Mouse (Mus musculus) heart, postnatal 10 days (tissue): ENCODE measurements around the gene Fpgs. TPM values are rescaled to one million over a fixed set of nuclear protein-coding genes. Genes with fewer than 3 reads are reported as not detected.

Experiments used
- DNase-seq, 2 experiments: peaks; one replicate each; pipeline ENCODE4 v3.0.0; 2021
- intact Hi-C: fragments of 180-260 bp; cut with DNase I; formaldehyde crosslinking; loops from one replicate; pipeline ENCODE4 v1.15.1; 2025
- total RNA-seq, 2 experiments: library from RNA; stranded (reverse); gene quantifications; 2 replicates each; pipeline ENCODE4 v1.2.3; 2021

Fpgs gene
- total RNA-seq, 2 experiments from 2014 or later: 9.9 to 11.7 TPM

DNA sequence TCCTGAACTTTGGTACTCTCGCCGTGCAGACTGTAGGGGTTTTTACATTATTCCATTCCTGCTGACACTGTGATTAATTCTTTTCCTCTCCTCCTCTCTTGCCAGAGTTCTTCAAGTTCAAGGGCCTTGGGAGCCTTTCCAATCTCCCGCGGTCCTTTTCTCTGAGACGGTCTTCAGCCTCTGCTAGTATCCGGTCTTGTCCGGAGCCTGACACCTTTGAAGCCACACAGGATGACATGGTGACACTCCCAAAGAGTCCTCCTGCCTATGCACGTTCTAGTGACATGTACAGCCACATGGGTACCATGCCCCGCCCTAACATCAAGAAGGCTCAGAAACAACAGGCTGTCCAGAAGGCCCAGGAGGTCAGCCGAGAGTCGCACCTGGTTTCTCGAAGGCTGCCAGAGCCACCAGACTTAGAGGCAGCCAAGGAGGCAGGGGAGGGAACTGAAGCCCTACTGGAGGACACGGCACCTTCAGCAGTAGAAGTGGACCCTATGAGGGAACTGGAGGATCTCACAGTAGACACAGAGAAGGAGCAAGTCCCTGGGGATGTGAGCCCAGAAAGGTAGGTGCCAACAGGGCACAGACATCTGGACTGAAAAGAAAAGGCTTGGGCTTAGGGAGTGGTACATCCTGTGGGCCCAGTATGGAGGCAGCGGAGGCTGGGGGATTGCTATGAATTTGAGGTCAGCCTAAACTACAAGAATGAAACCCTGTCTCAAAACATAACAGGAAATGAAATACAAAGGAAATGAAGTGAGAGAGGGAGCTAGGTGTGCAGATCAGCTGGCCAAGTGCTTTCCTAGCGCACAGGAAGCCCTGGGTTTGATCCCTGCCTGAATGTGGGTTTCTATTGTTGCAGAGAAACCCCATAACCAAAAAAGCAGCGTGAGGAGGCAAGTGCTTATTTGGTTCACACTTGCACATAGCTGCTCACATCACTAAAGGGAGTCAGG lies 21.2 kb upstream of the Fpgs start:
- intact Hi-C loops: no loop called here
- DNase-seq: no peak

DNA sequence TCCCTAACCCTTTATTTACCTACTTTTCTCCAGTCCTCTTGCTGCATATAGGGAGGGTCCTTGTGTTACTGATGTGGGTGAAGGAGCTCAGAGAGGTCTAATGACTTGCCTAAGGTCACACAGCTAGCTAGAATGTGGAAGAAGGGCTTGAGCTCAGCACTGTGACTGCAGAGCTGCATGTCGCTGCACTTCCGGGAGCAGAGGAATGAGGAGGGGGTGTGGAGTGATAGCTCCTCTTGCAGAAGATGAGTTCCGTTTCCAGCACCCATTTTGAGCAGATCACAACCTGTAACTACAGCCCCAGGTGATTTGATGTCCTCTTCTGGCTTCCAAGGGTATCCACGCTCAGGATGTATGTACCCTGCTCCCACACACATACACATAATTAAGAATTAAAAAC lies 20.2 kb upstream of the Fpgs start:
- no peak for DNase-seq
- intact Hi-C loops: no loop called here

DNA sequence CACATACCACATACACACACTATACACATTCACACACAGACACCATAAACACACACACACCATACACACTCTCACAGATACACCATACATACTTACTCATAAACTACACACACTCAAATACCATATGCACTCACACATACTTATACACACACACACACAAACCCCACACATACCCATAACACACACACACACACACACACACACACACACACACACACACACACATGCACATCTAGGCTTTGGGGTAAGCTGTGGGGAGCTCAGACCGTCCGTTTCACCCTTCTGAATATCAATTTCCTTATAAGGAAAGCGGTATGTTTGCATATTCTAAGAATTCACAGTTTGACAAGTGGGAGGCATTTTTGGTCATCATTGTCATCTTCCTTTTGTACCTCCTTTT lies 18.6 kb upstream of the Fpgs start:
- DNase-seq: no peak
- intact Hi-C loops: no loop called here

DNA sequence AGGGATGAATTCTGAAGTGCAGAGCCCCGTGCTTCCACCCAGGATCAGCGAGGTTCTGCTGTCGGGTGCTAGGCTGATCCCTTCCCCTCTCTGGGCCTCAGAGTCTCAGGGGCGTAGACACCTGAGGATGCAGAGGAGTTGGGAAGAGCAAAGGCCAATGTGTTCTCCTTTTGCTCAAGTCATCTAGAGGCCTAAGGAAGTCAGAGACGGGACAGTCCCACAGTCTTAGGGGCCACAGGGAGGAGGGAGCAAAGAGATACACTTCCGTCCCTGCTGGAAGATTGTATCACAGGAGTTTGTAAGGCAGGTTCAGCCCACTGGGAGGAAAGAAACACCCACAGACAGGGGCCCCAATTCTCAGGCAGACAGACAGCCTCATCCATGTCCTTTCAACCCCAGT lies 18.1 kb upstream of the Fpgs start:
- DNase-seq: no peak
- intact Hi-C loops: no loop called here

DNA sequence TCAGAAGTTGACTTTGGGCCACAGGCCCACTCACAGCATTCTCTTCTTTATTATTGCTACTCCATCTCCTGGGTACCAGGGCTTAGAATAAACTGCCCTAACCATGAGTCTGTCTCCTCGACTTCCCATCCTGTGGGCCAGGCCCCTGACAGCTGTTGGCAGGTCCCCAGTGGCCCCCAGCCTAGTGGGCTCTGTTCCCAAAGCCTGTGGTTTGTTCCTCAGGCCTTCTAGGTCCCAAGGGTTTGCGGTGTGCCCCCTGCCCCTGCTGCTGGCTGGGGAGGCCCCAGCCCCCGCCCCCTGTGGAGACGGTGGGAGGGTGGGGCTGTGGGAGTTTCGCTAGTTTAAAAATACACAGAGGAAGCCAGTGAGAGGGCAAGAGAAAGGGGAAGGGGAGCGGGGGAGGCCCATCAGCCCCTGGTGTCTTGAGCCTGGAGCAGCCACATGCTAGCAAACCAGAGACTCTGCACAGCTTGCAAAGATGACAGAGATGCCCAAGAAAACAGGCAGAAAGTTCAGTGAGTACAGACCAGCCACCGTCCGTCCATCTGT lies 16.8 kb upstream of the Fpgs start, which contains the start of gene Sh2d3c:
Gene Sh2d3c, plus strand, starts transcription at position 375 of the 549 bp plus-strand sequence.
- intact Hi-C loops: no loop called here
- peak; percentile 55 to 60 for DNase-seq

DNA sequence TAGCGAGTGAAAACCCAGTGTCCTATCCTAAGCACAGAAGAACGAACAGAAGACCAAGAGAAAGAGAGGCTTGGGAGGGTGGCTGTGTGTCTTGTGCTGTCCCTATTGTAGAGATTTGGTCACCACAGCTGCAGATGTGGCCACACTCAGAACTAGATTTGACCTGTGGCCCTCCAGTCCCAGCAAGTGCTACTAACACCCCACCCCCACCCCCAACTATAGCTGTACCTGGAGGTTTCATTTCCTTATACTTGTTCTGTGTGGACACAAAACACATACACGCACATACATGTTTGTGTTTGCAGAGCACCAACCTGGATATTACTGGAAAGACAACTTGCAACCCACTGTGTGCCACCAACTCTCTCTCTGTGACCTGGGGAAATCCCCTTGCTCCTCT lies 16.1 kb upstream of the Fpgs start:
- intact Hi-C loops: no loop called here
- no peak for DNase-seq

DNA sequence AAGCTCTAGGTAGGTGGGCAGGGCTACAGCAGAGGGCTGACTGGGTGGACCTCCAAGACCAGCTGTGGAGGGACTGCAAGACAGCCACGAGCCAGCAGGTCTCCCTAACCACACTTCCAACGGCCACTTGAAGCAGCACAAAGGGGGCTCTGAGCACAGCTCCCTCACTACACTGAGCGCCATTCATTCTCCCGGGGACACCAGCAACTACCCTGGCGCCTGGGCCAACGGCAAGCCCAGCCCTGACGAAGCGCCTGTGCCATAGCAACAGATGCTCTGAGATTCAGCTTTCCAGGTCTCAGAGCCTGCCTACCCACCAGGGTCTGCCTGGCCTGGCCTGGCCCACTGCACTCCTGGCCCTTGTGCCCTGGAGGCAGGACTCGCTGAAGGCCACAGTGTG lies 14.8 kb upstream of the Fpgs start:
- intact Hi-C loops: no loop called here
- DNase-seq: no peak

DNA sequence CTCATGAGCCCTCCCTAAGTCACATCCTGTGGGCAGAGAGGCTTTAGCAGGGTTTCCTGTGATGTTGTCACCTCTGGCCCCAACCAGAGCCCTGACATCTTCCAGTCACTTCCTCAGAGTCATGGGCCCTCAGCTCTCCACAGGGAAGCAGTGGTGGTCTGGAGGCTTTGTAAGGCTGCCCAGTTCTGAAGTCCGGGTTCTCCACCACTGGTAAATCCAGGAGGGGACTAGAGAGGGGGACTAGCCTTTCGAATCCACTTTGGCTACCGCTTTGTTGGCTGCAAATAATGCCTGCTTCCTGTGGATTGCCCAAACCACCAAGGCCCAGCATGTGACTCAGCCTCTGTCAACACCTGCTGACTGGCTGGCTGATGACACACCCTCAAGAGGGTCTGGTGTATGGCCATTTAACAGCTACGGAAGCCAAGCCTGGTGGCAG lies 11.1 kb upstream of the Fpgs start:
- intact Hi-C loops: loop anchor here (2.0 to 5.0 kb wide), 2 partner anchors 14 to 137 kb away; no protein-coding TSS in a partner anchor

DNA sequence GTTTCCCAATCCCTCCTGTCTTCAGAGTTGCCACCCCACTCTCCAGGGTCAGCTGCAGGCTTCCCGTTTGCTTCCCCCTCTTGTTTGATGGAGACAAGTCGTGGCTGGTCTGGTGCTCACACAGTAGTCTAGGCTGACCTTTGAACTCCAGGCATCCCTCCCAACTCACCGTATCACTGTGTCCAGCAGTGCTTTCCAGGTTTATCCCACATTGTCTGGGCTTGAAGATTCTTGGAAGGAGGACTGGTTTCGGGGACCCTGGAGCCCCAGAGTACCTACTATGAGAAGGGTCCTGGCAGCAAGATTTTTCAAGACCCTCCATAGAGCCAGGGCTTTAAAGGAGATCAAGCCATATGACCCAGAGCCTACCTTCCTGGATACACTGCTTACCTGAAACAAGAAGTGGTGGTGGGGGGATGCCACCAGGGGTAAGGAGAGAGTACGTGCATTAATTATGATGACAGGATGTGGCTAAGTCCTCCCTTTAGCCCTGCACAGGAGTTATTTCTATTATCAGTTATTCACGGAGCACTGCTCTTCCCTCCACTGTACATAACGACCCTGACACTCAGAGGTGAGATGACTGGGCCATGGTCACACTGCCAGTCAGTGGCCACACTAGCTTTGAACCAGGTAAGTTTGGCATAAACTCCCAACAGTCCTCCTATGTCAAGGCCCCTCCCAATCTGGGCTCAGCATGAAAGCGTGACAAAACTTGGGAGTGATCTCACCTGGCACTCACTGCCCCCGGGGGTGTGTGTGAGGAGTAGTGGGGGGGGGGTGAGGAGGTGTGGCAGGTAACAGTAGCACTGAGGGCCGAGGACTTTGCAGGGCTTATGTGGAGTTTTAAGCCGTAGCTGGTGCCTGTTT lies 10.4 kb upstream of the Fpgs start:
- no peak for DNase-seq
- intact Hi-C loops: loop anchor here (2.0 to 5.0 kb wide), 2 partner anchors 14 to 138 kb away; no protein-coding TSS in a partner anchor

More for the DNA sequence above, 11.1 kb upstream of the Fpgs start:
- peak; percentile 46 to 53 for DNase-seq

DNA sequence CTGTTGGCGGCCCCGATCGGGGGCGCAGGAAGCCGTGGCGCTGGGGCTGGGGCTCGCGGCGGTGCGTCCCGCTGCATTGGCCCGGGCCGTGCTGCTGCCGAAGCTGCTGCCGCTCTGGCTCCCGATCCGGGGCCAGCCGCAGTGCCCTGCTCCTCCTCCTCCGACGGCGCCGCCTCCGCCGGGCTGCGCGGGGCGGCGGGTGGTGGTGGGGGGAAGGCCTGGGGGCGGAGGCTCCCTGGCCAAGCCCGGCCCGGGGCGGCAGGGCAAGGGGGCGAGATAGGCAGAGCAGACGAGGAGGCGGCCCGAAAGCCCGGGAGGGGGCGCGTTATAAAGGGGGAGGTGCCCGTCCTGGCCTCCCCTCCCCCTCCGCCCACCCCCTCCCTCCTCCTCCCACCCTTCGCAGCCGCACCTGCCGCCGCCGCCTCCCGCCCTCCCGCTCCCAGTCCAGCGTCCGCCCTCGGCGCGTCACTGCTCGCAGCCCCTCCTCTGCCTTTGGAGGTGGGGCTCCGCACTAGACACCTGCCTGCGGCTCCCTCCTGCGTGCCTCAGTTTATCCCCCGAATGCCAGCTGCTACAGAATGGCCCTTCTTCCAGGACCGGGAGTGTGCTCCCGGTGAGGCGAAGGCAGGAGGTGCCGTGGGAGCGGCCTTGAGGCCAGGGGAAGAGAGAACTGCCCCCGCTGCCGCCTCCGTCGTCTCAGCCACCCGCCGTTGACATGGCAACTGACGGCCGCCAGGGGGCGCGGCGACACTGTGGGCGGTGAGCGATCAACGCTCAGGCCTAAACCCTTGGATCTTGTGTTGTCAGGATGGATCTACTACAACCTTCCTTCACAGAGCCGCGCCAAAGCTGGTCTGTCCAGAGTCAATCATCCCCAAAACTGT lies 9.2 kb upstream of the Fpgs start, which contains the start of gene Cdk9:
Gene Cdk9, minus strand, starts transcription at position 143 of the 884 bp plus-strand sequence.
- DNase-seq: peak; percentile 96
- intact Hi-C loops: loop anchor here (1.0 to 5.0 kb wide), 2 partner anchors 44 to 139 kb away; partner anchors contain the start of gene Tor2a

DNA sequence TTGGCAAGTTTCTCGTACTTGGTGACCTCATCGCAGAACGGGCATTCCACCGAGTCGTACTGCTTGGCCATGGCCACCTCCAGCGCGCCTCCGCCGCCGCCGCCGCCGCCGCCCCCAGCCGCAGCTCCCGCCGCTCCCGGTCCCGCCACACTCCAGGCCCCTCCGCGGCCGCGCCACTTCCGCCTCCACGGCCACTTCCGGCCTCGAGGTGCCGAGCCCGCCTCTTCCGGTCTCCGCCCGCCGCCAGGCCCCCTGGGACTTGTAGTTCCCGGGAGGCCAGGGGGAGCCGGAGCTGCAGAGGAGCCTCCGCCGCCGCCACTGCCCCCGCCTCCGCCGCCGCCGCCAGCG lies 8.6 kb upstream of the Fpgs start:
- intact Hi-C loops: loop anchor here (5.0 kb wide), 1 partner anchor 140 kb away; no protein-coding TSS in a partner anchor
- DNase-seq: peak; percentile 97 to 98

DNA sequence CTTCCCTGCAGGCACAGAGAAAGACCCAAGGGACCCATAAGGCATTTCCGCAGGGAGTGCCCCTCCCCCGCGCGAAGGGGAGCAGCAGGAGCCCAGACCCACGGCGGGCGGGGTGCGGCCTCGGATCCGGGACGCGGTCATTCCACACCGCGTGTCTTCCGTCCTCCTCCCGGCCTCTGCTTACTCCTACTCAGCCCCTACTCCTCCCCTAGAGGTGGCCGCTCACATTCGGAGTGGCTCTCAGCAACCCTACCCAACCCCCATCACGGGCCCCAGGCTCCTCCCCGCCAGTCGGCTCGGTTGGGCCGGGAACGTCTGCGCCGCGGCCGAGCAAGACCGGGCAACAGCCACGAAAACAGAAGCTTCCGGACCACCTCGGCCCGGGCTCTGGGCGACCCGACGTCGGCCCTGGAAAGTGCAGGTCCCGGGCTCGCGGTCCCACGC lies 8.2 kb upstream of the Fpgs start:
- DNase-seq: peak; percentile 80 to 81
- intact Hi-C loops: loop anchor here (5.0 kb wide), 1 partner anchor 140 kb away; no protein-coding TSS in a partner anchor

DNA sequence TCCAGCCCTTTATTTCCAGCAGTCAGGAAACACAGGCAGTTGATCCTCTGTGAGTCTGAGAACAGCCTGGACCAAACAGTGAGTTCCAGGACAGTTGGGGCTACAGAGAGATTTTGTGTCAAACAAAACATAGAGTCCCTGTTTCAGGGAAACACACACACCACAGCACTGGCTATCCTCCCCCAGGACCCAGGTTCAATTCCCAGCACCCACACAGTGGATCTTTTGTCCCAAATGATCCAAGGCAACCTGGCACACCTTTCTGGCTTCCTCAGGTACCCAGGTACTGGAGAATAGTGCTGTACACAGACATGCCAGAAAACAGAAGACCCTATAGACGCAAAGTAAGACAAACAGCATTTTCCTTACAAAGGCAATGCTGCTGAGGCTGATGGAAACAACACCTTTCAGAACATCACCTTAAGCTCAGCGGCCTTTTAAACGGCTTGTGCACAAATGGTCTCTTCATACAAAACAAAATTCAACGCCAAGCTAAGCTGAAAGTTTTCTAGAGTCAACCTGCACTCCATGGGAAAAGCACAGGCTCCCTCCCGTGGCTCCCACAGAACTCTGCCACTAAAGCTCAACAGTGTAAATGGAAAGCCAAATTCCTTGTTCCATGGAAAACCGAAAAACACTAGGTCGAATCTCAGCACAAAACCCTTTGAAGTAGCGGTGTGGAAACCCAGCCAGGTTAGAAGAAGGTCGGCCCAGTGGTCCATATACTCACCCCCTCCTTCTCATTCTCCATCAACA lies 7.5 kb upstream of the Fpgs start:
- no peak for DNase-seq
- intact Hi-C loops: loop anchor here (5.0 kb wide), 1 partner anchor 141 kb away; no protein-coding TSS in a partner anchor

DNA sequence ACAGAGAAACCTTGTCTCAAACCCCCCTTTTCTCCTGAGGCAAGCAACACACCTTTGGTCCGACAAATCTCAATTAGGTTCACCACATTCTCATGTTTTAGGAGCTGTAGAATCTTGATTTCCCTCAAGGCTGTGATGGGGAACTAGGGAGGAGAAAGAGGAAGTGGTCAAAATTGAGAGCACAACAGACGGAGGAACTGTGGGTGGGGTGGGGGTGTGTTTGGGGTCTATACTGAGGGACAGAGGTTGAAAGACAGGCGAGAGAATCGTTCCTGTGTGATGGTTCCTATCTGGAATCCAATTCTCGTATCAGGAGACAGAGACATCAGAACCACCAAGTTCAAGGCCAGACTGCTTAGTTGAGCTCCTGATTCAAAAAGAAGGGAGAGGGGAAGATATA lies 6.5 kb upstream of the Fpgs start:
- intact Hi-C loops: loop anchor here (5.0 kb wide), 1 partner anchor 142 kb away; no protein-coding TSS in a partner anchor
- no peak for DNase-seq

DNA sequence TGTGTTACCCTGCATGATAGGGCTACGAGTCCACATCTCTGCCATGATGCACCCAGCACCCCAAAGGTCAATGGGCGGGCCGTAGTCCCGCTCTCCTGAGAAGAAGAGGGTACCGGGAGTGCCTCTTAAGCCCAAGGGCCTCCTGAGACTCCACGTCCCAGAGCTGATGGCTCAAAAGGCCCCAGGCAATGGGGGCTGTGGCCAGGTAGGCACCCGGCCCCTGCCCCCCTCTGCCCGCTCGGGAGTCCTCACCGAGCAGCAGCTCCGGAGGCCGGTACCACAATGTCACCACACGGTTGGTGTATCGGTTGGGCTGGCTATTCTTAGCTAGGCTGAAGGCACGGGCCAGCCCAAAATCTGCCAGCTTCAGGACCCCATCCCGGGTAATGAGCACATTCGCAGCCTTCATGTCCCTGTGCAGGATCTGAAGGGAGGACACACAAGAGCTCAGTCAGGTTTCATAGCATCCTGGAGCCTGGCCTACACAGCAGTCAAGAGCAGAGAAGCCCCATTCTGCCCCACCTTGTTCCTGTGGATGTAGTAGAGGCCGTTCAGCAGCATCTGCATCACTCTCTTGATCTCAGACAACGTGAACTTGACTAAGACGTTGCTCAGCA lies 5.7 kb upstream of the Fpgs start:
- intact Hi-C loops: loop anchor here (5.0 kb wide), 1 partner anchor 143 kb away; no protein-coding TSS in a partner anchor
- no peak for DNase-seq

DNA sequence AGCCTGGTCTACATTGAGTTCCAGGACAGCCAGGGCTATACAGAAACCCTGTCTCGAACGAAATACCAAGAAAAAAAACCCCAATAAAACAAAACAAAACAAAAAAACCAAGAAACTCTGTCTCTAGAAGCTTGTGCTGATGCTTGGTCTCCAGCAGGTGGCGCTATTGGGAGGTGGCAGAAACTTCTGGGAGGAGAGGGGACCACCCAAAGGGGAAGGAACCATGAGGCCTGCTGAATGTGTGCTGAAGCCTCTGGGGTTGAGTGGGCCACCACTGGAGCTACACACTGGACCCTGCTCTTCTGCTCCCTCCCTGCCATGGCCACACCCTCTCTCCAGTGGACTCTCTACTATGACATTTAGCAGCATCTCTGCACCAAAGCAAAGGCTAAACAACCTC lies 4.7 kb upstream of the Fpgs start:
- intact Hi-C loops: loop anchor here (1.0 kb wide), 1 partner anchor 49 kb away; the partner anchor contains the start of gene Tor2a
- DNase-seq: peak; percentile 57 to 82

DNA sequence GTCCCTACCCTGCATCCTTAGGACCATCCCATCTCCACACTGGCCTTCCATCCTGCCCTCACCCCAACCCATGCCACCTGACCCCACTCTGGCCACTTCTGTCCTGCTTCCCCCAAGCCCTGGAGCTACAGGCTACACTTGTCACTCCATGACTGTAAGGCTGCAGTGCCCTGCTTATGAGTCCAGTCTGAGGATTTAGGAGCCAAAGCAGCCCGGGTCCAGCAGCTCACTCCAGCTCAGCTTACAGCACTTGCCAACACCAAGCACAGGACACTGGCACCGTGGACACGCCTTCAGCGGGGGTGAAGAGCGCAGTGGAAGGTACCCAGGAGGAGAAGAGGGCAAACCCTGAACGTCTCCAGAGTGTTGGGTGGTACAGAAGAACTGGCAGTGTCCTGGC lies 3.0 kb upstream of the Fpgs start:
- no peak for DNase-seq
- intact Hi-C loops: no loop called here

DNA sequence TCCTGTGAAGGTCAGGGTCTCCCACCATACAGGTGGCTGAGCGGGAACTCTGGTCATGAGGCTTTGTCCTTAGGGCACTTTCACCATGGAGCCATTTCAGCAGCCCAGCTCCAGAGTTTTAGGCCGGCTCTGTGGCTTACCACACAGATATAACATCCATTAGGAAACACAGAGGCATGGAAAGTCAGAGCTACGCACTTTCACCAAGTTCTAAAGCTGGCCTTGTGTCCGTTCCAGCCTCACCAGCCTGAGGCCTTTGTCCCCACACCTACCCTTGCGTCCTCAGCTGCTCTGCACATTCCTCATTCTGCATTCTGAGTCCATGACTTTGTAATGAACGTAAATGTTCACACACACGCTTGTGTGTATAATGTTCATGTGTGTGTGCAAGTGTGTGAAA lies 1.1 kb upstream of the Fpgs start:
- intact Hi-C loops: no loop called here
- DNase-seq: no peak
